Mouse (Mus musculus) regulatory T cell (primary cell): ENCODE measurements at regions not wholly inside any gene's neighbourhood (a gene's known extent, or its start where the extent isn't known, plus 50 kb on each side); places are given as distances from the start of the nearest gene placed in this dataset.

ENCODE experiments used
- in situ Hi-C: fragments of 300-600 bp; cut with MboI, MseI; formaldehyde crosslinking; loops from one replicate; pipeline ENCODE4 v1.15.1; 2025; ENCODE audit warnings: high pct_unique_total_duplicates

DNA sequence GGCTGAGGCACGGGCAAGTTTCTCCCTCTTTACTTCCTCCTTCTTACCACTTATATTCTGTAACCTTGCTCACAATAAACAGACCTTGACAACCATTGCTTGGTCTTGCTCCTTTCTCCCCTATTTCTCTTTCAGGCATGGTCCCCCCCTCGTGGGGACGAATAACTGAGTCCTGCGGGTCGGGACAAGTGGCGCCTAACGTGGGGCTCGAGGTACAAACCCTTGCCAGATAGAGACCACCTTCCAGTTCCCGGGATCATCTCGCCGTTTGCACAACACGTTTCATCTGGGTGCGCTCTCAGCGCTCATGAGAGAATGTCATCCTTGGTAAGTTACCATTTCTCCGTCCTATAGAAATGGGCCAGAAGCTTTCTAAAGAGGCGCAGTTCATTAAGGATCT, 79.6 kb upstream of the Foxn3 start:
- in situ Hi-C loops, result loop anchor here (10.0 kb wide), 1 partner anchor 318 kb away; no protein-coding TSS in a partner anchor

- in situ Hi-C loops, result loop anchor here (10.0 kb wide), 1 partner anchor 318 kb away; no protein-coding TSS in a partner anchor
Measured at GRCm38 (mm10) chr12:99642131-99642895, 78.9 kb upstream of the Foxn3 start.

- in situ Hi-C loops, result loop anchor here (10.0 kb wide), 1 partner anchor 316 kb away; no protein-coding TSS in a partner anchor
Measured at GRCm38 (mm10) chr12:99641278-99641677, 77.9 kb upstream of the Foxn3 start.

DNA sequence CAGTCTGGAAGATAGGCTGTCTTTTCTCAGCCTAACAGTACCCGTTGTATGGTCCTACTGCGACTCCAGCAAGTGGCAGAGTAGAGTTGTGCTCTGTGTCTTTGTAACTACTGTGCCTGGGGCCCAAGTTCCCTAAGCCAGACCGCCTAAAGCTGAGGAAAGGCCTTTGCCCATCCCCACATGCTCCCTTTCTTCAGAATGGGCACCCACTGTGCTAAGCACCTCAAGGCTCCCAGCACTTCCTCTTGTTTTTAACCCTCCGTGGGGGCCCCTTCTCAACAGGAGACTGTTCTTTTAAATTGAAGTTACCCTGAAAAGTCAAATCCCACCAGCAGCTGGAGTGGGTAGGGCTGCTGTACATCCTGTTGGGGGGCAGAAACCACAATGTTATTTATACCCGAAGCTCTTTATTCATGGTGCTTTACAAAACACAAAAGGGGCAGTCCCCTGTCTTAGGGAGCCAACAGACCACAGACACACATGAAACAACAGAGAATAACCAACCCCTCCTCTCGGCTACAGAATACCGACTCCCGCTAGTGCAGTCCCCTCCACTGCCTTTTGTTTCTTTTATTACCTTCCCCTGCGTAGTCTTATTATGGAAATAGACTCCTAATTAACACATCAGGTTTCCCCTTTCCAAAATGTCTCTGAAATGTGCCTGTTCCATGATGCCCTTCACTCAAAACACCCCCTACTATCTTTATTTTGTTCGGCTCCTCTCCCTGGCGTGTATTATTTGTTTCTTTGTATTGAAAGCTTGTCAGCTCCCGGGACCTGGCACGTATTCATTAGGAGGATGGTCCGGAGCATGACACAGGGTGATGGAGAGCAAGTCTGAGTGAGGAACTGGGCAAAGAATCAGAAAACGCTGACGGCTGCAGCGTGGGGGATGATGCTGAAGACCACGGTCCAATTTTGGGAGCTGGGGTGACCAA, 77.1 kb upstream of the Foxn3 start:
- in situ Hi-C loops, result loop anchor here (10.0 kb wide), 1 partner anchor 316 kb away; no protein-coding TSS in a partner anchor

GRCm38 (mm10) chr12:99639847-99640213, 76.4 kb upstream of the Foxn3 start:
- in situ Hi-C loops, result loop anchor here (10.0 kb wide), 1 partner anchor 315 kb away; no protein-coding TSS in a partner anchor

DNA sequence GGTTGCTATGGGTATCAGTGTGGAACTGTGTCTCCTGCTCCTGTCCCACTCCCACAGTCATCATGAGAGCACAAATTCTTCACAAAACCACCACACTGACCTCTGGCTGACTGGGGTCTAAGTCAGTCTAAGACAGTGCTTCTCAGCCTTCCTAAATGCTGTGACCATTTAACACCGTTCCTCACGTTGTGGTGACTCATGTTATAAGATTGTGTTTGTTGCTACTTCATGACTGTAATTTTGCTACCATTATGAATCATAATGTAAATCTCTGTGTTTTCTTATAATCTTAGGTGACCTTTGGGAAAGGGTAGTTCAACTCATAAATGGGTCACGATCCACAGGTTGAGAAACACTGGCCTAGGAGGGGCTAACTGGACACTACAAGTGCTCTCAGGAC, 75.7 kb upstream of the Foxn3 start:
- in situ Hi-C loops, result no loop called here

- in situ Hi-C loops, result no loop called here
Measured at GRCm38 (mm10) chr12:99637986-99638385, 74.6 kb upstream of the Foxn3 start.

DNA sequence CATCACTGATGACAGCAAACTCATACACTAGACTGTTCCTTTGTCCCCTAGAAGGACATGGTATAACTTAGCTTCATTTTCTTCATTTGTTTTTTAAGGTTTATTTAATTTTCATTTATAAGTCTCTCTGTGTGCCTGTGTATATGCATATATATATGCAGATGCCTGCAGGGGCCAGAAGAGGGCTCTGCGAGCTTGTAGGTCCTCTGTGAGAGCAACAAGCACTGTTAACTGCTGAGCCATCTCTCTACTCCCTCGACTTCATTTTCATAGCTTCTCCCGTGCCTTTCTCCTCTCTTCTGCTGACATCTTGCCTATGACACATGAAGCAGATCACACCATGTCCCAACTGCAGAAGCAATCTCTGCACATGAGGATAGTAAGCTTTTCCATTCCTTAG, 72.9 kb upstream of the Foxn3 start:
- in situ Hi-C loops, result no loop called here

DNA sequence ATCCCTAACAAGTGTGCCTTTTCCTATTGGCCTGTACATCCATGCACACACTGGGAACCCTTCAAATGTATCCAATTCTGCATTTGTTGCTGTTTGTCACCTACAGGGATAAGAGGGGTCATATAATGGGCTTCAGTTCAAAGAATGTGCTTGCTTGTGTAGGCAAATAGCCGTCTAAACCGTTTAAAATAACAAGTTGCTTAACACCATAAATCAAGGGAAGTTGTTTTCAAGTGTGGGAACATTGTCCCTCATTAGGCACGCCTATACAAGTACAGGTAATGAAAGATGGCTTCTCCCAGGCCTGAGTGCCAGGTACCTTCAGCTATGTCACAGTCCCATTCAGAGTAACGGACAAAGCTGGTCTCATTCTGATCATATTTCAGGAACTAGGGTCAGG, 72.0 kb upstream of the Foxn3 start:
- in situ Hi-C loops, result no loop called here

- in situ Hi-C loops, result no loop called here
Measured at GRCm38 (mm10) chr12:99634726-99635125, 71.3 kb upstream of the Foxn3 start.

DNA sequence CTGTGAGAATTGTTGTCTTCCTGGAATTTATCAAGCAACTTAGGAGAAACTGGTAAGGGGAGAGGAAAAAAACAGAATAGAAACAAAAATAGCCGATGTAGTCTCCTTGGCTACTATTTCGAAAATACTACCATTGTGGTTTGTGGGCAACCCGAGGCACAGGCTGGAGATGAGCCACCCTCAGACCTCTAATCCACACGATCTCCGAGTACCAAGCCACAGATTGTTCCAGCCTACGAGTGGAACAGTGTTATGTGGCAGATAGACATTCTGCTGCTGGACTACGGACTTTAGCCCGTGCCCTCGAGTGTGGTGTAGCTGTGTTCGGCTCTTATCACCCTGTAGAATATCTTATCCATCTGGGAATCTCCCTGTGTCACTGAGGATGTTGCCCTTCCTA, 70.3 kb upstream of the Foxn3 start:
- in situ Hi-C loops, result no loop called here

- in situ Hi-C loops, result no loop called here
Measured at GRCm38 (mm10) chr12:99632988-99633387, 69.6 kb upstream of the Foxn3 start.

DNA sequence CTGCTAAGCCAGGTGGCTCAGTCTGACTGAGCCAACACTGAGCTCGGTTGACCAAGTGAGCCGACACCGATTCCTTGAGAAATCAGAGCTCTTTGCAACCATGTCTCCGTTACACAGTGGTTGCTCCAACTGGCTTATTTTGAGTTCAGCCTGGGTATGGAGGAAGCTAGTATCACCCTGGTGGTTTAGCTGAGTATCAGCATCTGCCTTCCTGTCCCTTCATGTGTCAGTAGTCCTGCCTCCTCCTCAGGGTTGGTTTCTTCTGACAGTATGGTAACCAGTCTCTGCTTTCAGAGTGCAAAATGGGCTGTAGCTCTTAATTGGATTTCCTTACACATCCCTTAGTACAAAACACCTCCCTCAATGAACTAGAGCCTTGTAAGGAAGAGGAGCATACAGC, 66.2 kb upstream of the Foxn3 start:
- in situ Hi-C loops, result no loop called here

DNA sequence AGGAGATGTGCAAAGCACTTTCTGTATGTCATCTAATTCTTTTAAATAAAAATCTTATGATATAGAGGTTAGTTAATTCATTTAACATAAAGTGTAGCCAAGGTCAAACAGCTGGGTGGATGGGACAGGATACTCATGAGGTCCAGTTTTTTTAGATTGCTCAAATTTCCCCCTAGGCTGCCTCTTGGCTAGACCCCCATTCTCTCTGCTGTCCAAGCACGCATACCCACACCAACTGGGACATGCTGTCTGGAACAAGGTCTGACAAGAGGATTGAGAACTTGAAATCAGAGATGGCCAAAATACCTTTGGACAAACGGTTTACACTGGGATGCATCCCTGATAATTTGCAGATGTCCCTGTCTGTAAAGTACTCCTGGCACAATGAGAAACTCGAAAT, 65.0 kb upstream of the Foxn3 start:
- in situ Hi-C loops, result no loop called here

GRCm38 (mm10) chr12:99627898-99628231, 64.5 kb upstream of the Foxn3 start:
- in situ Hi-C loops, result no loop called here

GRCm38 (mm10) chr12:99627201-99627897, 64.0 kb upstream of the Foxn3 start:
- in situ Hi-C loops, result no loop called here

DNA sequence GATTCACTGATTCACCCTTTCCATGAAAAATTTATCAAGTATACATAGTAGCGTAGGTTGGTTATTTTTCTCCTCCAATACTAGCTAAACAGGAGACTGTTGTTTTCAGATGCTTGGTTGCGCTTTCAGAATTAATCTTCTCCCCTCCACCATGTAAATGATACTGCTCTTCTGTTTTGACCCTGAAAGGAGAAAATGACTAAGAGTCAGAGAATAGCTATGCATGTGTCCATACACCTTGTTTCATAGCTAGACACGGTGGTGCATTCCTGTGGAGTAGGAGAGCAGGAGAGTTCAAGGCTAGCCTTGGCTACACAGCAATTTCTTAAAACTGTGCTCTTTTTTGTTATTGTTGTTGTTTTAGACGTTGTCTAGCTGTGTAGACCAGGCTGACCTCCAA, 62.8 kb upstream of the Foxn3 start:
- in situ Hi-C loops, result no loop called here

DNA sequence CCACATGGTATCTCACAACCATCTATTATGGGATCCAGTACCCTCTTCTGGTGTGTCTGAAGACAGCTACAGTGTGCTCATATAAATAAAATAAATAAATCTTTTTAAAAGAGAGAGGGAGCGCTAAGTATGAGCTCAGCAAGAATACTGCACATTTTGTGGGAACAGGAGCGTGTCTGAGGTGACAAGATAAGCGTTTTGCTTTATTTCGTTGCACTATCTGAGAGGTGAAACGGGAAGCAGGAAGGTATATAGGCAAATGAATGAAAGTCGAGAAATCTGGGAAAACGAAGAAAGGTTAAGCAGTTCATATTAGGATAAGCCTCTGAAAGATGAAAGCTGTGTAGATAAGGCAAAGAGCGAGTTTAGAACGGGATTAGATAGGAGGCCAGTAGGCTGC, 61.7 kb upstream of the Foxn3 start:
- in situ Hi-C loops, result no loop called here

DNA sequence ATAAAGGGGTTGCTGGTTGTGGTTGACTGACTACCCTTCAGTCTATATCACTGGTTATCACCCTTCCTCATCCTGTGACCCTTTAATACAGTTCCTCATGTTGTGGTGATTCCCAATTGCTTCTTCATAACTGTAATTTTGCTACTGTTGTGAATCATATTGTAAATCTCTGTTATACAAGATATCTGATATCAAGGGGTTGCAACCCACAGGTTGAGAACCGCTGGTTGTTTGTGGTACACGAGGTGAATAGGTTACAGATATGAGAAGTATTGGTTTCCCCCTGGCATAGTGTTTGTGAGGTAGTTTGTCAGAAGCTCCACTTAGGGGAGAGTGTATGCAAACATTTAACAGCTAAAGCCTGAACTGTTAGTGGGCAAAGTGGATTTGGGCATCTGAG, 58.9 kb upstream of the Foxn3 start:
- in situ Hi-C loops, result no loop called here

DNA sequence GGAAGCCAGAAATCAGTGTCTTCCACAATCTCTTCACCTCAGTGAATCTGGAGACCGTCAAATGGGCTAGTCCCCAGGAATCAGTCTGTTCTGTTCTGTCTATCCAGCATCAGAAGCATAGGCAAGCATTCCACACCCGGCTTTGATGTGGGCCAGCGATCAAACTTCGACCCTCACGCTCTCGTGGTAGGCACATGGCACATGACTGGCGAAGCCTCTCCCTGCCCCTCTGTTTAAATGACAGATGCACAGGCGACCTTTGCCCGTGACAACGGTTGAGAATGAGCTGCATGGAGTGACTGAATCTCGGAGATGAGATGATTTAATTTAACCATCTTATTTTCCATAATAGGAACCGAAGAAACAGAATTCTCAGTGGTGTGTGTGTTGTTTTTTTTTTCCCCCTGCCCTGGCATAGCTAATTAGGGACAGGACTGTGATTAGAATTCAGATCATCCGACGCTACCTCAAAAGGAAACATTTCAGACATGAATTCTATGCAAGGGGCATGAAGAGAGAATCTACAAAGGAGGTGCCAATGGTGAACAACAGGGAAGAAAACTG, 53.9 kb upstream of the Foxn3 start:
- in situ Hi-C loops, result no loop called here

DNA sequence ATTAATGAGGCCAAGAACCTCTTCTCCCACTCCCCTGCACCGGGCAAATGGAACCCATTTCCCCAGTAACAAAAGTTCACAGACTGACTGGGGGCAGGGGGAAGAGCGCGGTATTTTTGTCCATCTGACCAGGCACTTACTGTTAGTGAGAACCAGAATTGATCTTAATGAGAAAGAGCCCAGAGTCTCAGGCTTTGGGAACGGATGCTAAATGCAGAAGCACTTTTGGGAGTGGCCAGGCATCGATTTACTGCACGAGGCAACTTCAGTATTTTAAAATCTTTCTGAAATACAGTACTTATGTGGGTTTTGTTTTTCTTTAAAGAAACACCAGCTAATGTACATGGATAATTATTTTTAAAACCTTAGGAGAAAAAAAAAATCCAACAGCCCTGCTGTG, 51.0 kb upstream of the Foxn3 start:
- in situ Hi-C loops, result loop anchor here (5.0 kb wide), 1 partner anchor 47 kb away; no protein-coding TSS in a partner anchor
